Comparison of ENCODE assay signal across 12 mouse cellular contexts in the genomic region with DNA sequence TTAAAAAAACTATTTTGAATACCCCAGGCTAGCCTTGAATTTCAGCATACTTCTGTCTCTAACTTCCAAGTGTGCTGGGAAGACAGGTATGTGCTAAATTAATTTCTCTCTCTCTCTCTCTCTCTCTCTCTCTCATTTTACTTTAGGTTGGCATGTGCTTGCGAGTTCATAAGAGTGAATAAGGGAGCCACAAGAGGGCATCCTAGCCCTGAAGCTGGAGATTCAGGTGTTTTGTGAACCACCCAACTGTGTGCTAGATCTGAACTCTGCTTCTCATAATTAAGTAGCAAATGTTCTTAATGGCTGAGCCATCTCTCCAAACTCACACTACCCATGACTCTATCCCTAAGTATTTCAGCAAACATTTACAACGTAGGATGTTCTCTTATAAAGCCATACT. TPM values are rescaled to one million over a fixed set of nuclear protein-coding genes. Genes with fewer than 3 reads are reported as not detected.
DNase-seq lines count a peak whose midpoint lies in the region; ATAC-seq and TF ChIP-seq lines count a peak whose summit lies in the region.
"Had no signal": no experiment of that assay in that cellular context is flagged by ENCODE, and none has a peak within 500 bp of the region (broad histone marks: within the 10 kb centered on the region; RNA-seq: fewer than 3 reads in every experiment).

No protein-coding gene starts in this region.

- H3K9me3 ChIP-seq in kidney, embryonic 14.5 days (ENCODE audit: control insufficient read depth, low read length) = no peaks in the 10 kb centered on the region
- H3K9me3 ChIP-seq in midbrain, embryonic 14.5 days (ENCODE audit: control insufficient read depth, low read length) = no peaks in the 10 kb centered on the region
- no peaks in the 10 kb centered on the region for H3K9me3 ChIP-seq in midbrain, embryonic 13.5 days
- H3K9me3 ChIP-seq: heart, embryonic 10.5 days; hindbrain, embryonic 10.5 days; limb, embryonic 15.5 days had no signal

- ATAC-seq in kidney, embryonic 14.5 days (ENCODE audit: low FRiP score, low TSS enrichment) = no peak
- ATAC-seq in midbrain, embryonic 14.5 days (ENCODE audit: low FRiP score, low TSS enrichment) = no peak
- no peak for ATAC-seq in midbrain, embryonic 13.5 days
- ATAC-seq in Patski = no peak
- ATAC-seq in activated CD4-positive, CD25-positive, alpha-beta regulatory T cell, adult 4 months = no peak

- H3K9ac ChIP-seq in kidney, embryonic 14.5 days (ENCODE audit: low read depth, low read length) = no peak overlapping the region
- H3K9ac ChIP-seq in midbrain, embryonic 14.5 days (replicated peaks; ENCODE audit: low read length) = no peak overlapping the region
- H3K9ac ChIP-seq in midbrain, embryonic 13.5 days (replicated peaks) = no peak overlapping the region
- H3K9ac ChIP-seq: limb, embryonic 15.5 days had no signal

- peak; percentile 31 for DNase-seq in kidney, adult 9 months
- peak; percentile 34 for DNase-seq in midbrain, embryonic 14.5 days
- DNase-seq in Patski (ENCODE audit: low read depth, low spot score) = no peak
- peak; percentile 57 for DNase-seq in naive thymus-derived CD4-positive, alpha-beta T cell, adult 2 months (ENCODE audit: low read depth)

- WGBS in kidney, embryonic 14.5 days = 84% methylated on average over 2 of the region's 2 CpGs
- 88% methylated on average over 2 of the region's 2 CpGs for WGBS in midbrain, embryonic 14.5 days
- WGBS in midbrain, embryonic 13.5 days = 76% methylated on average over 2 of the region's 2 CpGs

- H3K27me3 ChIP-seq in kidney, embryonic 14.5 days (ENCODE audit: control insufficient read depth, insufficient read depth, low read length) = no peaks in the 10 kb centered on the region
- H3K27me3 ChIP-seq in midbrain, embryonic 14.5 days (ENCODE audit: control insufficient read depth, insufficient read depth, low read length) = no peaks in the 10 kb centered on the region
- no peaks in the 10 kb centered on the region for H3K27me3 ChIP-seq in midbrain, embryonic 13.5 days
- H3K27me3 ChIP-seq in Patski = no peaks in the 10 kb centered on the region
- H3K27me3 ChIP-seq: limb, embryonic 15.5 days had no signal

- H3K27ac ChIP-seq in kidney, embryonic 14.5 days (ENCODE audit: low read depth, low read length) = no peak overlapping the region
- H3K27ac ChIP-seq in midbrain, embryonic 14.5 days (replicated peaks; ENCODE audit: low read depth, low read length) = no peak overlapping the region
- H3K27ac ChIP-seq in midbrain, embryonic 13.5 days = no peak overlapping the region
- H3K27ac ChIP-seq: heart, embryonic 10.5 days; hindbrain, embryonic 10.5 days; limb, embryonic 15.5 days had no signal

- no peak overlapping the region for H3K4me3 ChIP-seq in kidney, embryonic 14.5 days (ENCODE audit: low read length)
- H3K4me3 ChIP-seq in midbrain, embryonic 14.5 days (replicated peaks; ENCODE audit: low read depth, low read length) = no peak overlapping the region
- no peak overlapping the region for H3K4me3 ChIP-seq in midbrain, embryonic 13.5 days (replicated peaks)
- H3K4me3 ChIP-seq: erythroblast, embryonic 14.5 days; heart, embryonic 10.5 days; hindbrain, embryonic 10.5 days; limb, embryonic 15.5 days had no signal

- H3K4me2 ChIP-seq in kidney, embryonic 14.5 days (replicated peaks; ENCODE audit: low read depth, low read length) = no peak overlapping the region
- H3K4me2 ChIP-seq in midbrain, embryonic 14.5 days (ENCODE audit: low read length) = no peak overlapping the region
- H3K4me2 ChIP-seq in midbrain, embryonic 13.5 days (replicated peaks) = no peak overlapping the region
- H3K4me2 ChIP-seq: limb, embryonic 15.5 days; midbrain, embryonic 11.5 days had no signal

- no peaks in the 10 kb centered on the region for H3K4me1 ChIP-seq in kidney, embryonic 14.5 days (ENCODE audit: control insufficient read depth, insufficient read depth, low read length)
- H3K4me1 ChIP-seq in midbrain, embryonic 14.5 days (ENCODE audit: control insufficient read depth, insufficient read depth, low read length) = peaks cover 17% of the 10 kb centered on the region; the same call in 1 of the 2 replicates
- H3K4me1 ChIP-seq in midbrain, embryonic 13.5 days (replicated peaks) = peaks cover 19% of the 10 kb centered on the region
- H3K4me1 ChIP-seq: heart, embryonic 10.5 days had no signal

- in situ Hi-C loops in Patski (cut with MboI; ENCODE audit: low pct_unique_long_range_greater_than_20kb) = no loop called here

- POLR2A ChIA-PET in Patski (lab: Charles Lee) = no interaction called here

- H3K36me3 ChIP-seq in kidney, embryonic 14.5 days (ENCODE audit: control insufficient read depth, insufficient read depth, low read length) = peaks cover 50% of the 10 kb centered on the region
- H3K36me3 ChIP-seq in midbrain, embryonic 14.5 days (ENCODE audit: control insufficient read depth, insufficient read depth, low read length) = peaks cover 38% of the 10 kb centered on the region
- H3K36me3 ChIP-seq in midbrain, embryonic 13.5 days = peaks cover 45% of the 10 kb centered on the region

- TF ChIP-seq CTCF in Patski (IDR thresholded peaks at IDR 0.05) = peak; percentile 38

- CTCF ChIA-PET in Patski (lab: Charles Lee) = interaction anchor here (1.1 to 1.4 kb wide), 2 partner anchors 10 kb away, joined by 4 to 5 read pairs; no protein-coding TSS in a partner anchor

RNA-seq across cellular contexts. Expression of gene Sidt2, which starts 21.8 kb away (rescaled TPM):
- polyA plus RNA-seq in kidney, embryonic 14.5 days (2014; fragmentation: Nextera tagmentation; extraction: Ambion mirVana) = 26.8 and 42.3 TPM in 2 replicates
- polyA plus RNA-seq in midbrain, embryonic 14.5 days (2014; fragmentation: Nextera tagmentation; extraction: Ambion mirVana) = 40.3 and 40.5 TPM in 2 replicates
- polyA plus RNA-seq in midbrain, embryonic 13.5 days (2015; fragmentation: Nextera tagmentation; extraction: Ambion mirVana) = 27.4 and 32.7 TPM in 2 replicates
- 132 TPM for polyA plus RNA-seq in Patski (2021)
- polyA plus RNA-seq in activated CD4-positive, CD25-positive, alpha-beta regulatory T cell, adult 4 months (2017; shearing (Covaris generic)) = 10 to 100 TPM; 36.5 to 43.0 TPM

RNA-seq across cellular contexts. Expression of gene Pafah1b2, which starts 35.6 kb away (rescaled TPM):
- polyA plus RNA-seq in kidney, embryonic 14.5 days (2014; fragmentation: Nextera tagmentation; extraction: Ambion mirVana) = 125 and 177 TPM in 2 replicates
- polyA plus RNA-seq in midbrain, embryonic 14.5 days (2014; fragmentation: Nextera tagmentation; extraction: Ambion mirVana) = 291 and 338 TPM in 2 replicates
- polyA plus RNA-seq in midbrain, embryonic 13.5 days (2015; fragmentation: Nextera tagmentation; extraction: Ambion mirVana) = 303 and 305 TPM in 2 replicates
- polyA plus RNA-seq in Patski (2021) = 138 TPM
- 10 to 100 TPM; 59.9 to 63.9 TPM for polyA plus RNA-seq in activated CD4-positive, CD25-positive, alpha-beta regulatory T cell, adult 4 months (2017; shearing (Covaris generic))

RNA-seq across cellular contexts. Expression of gene Sik3, which starts 35.7 kb away (rescaled TPM):
- 10.1 and 11.2 TPM in 2 replicates for polyA plus RNA-seq in kidney, embryonic 14.5 days (2014; fragmentation: Nextera tagmentation; extraction: Ambion mirVana)
- polyA plus RNA-seq in midbrain, embryonic 14.5 days (2014; fragmentation: Nextera tagmentation; extraction: Ambion mirVana) = 10.3 and 11.4 TPM in 2 replicates
- 5.7 and 6.7 TPM in 2 replicates for polyA plus RNA-seq in midbrain, embryonic 13.5 days (2015; fragmentation: Nextera tagmentation; extraction: Ambion mirVana)
- 46.2 TPM for polyA plus RNA-seq in Patski (2021)
- polyA plus RNA-seq in activated CD4-positive, CD25-positive, alpha-beta regulatory T cell, adult 4 months (2017; shearing (Covaris generic)) = 10 to 100 TPM in 1 of 2 experiments, 1 to 10 TPM in 1; 7.9 to 10.4 TPM

RNA-seq across cellular contexts. Expression of gene Tagln, which starts 41.0 kb away (rescaled TPM):
- polyA plus RNA-seq in kidney, embryonic 14.5 days (2014; fragmentation: Nextera tagmentation; extraction: Ambion mirVana) = 31.5 and 35.9 TPM in 2 replicates
- 1.6 and 3.3 TPM in 2 replicates for polyA plus RNA-seq in midbrain, embryonic 14.5 days (2014; fragmentation: Nextera tagmentation; extraction: Ambion mirVana)
- 5.0 and 5.5 TPM in 2 replicates for polyA plus RNA-seq in midbrain, embryonic 13.5 days (2015; fragmentation: Nextera tagmentation; extraction: Ambion mirVana)
- polyA plus RNA-seq in Patski (2021) = 930 TPM
- polyA plus RNA-seq in activated CD4-positive, CD25-positive, alpha-beta regulatory T cell, adult 4 months (2017; shearing (Covaris generic)) = 1 to 10 TPM in 1 of 2 experiments, under 1 TPM in 1; 0.66 to 1.1 TPM
- polyA plus RNA-seq: erythroblast, embryonic 14.5 days had no signal
